28 mouse cellular contexts compared by ENCODE assay signal in the genomic region with DNA sequence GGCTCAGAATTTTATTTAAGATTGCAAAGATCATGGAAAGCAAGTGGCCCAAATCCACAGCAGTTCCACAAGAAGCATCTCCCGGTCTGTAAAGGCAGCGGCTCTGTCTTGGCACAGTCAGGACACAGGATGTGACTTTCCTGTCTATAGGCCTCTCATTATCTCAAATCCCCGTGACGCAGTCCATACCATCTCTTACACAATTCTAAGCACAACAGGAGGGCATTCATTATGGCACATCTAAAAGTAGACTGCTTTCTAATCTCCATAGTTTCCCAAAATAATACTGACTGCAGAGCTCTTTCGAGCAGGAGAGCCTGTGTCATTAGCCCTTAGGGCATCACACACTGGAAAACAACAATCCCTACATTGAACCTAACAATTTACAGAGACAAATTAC. TPM values are rescaled to one million over a fixed set of nuclear protein-coding genes. Genes with fewer than 3 reads are reported as not detected.
DNase-seq lines count a peak whose midpoint lies in the region; ATAC-seq and TF ChIP-seq lines count a peak whose summit lies in the region.
"Had no signal": no experiment of that assay in that cellular context is flagged by ENCODE, and none has a peak within 500 bp of the region (broad histone marks: within the 10 kb centered on the region; RNA-seq: fewer than 3 reads in every experiment).

No protein-coding gene starts in this region.

- TF ChIP-seq CTCF in bone marrow macrophage, adult 2 months (IDR thresholded peaks at IDR 0.05; ENCODE audit: low read depth, low read length): no peak

- ATAC-seq in heart, embryonic 15.5 days (replicated peaks; ENCODE audit: insufficient number of reproducible peaks, insufficient read depth, low FRiP score, low read depth): peak; percentile 60; the same call in 1 of the 2 replicates
- ATAC-seq: forebrain, embryonic 16.5 days; hindbrain, postnatal 0 days; intestine, embryonic 16.5 days; midbrain, embryonic 13.5 days had no signal

- no peak for TF ChIP-seq POLR2A in bone marrow macrophage, adult 2 months (IDR thresholded peaks at IDR 0.05; ENCODE audit: borderline replicate concordance, low read depth, low read length)

- no peak overlapping the region for H3K9ac ChIP-seq in heart, embryonic 15.5 days
- H3K9ac ChIP-seq: embryonic facial prominence, embryonic 13.5 days; hindbrain, embryonic 12.5 days; limb, embryonic 12.5 days; midbrain, embryonic 13.5 days had no signal

- 0 out of 2 replicates have a peak overlapping the region, but pooled peaks have one; percentile 7 for H3K4me2 ChIP-seq in heart, embryonic 15.5 days
- H3K4me2 ChIP-seq: embryonic facial prominence, embryonic 13.5 days; hindbrain, embryonic 12.5 days; limb, embryonic 12.5 days; midbrain, embryonic 13.5 days had no signal

- intact Hi-C loops in heart, postnatal 14 days (cut with DNase I): no loop called here
- intact Hi-C loops in gastrocnemius, postnatal 14 days (cut with DNase I; ENCODE audit: low total_unique reads): no loop called here

- peak overlapping the region; percentile 73; the same call in 1 of the 2 replicates for H3K27ac ChIP-seq in heart, embryonic 10.5 days
- H3K27ac ChIP-seq in heart, embryonic 15.5 days: peak overlapping the region; percentile 78
- H3K27ac ChIP-seq in bone marrow macrophage, adult 2 months (ENCODE audit: insufficient read depth, low read depth, low read length): peak overlapping the region; percentile 55
- H3K27ac ChIP-seq: embryonic facial prominence, embryonic 13.5 days; hindbrain, embryonic 12.5 days; hindbrain, postnatal 0 days; limb, embryonic 12.5 days; midbrain, embryonic 13.5 days had no signal

- no peaks in the 10 kb centered on the region for H3K9me3 ChIP-seq in heart, embryonic 10.5 days
- no peaks in the 10 kb centered on the region for H3K9me3 ChIP-seq in heart, embryonic 15.5 days (replicated peaks)
- H3K9me3 ChIP-seq: embryonic facial prominence, embryonic 13.5 days; hindbrain, embryonic 12.5 days; limb, embryonic 12.5 days had no signal

- peaks cover 14% of the 10 kb centered on the region; the same call in 1 of the 2 replicates for H3K4me1 ChIP-seq in heart, embryonic 10.5 days
- peaks cover 16% of the 10 kb centered on the region for H3K4me1 ChIP-seq in heart, embryonic 15.5 days (replicated peaks)
- H3K4me1 ChIP-seq in bone marrow macrophage, adult 2 months (ENCODE audit: control insufficient read depth, insufficient read depth, low read length): peaks cover 37% of the 10 kb centered on the region
- H3K4me1 ChIP-seq: embryonic facial prominence, embryonic 13.5 days; hindbrain, embryonic 12.5 days; limb, embryonic 12.5 days; midbrain, embryonic 13.5 days had no signal

- H3K27me3 ChIP-seq in heart, embryonic 10.5 days (ENCODE audit: insufficient read depth, poor library complexity, severe bottlenecking): no peaks in the 10 kb centered on the region
- H3K27me3 ChIP-seq in heart, embryonic 15.5 days: no peaks in the 10 kb centered on the region
- H3K27me3 ChIP-seq: embryonic facial prominence, embryonic 13.5 days; hindbrain, embryonic 12.5 days; limb, embryonic 12.5 days; megakaryocyte, embryonic 14.5 days; midbrain, embryonic 13.5 days had no signal

- 0 out of 2 replicates have a peak, but pooled peaks cover 12% of the 10 kb centered on the region for H3K36me3 ChIP-seq in heart, embryonic 10.5 days
- no peaks in the 10 kb centered on the region for H3K36me3 ChIP-seq in heart, embryonic 15.5 days
- H3K36me3 ChIP-seq: hindbrain, embryonic 12.5 days; limb, embryonic 12.5 days had no signal

- WGBS in heart, embryonic 10.5 days: 26% methylated on average over 5 of the region's 5 CpGs
- WGBS in heart, embryonic 15.5 days: 22% methylated on average over 5 of the region's 5 CpGs

- DNase-seq in heart, embryonic 10.5 days (ENCODE audit: low spot score): no peak
- DNase-seq in heart, postnatal 14 days: no peak
- DNase-seq in heart, postnatal 4 days: no peak
- peak; percentile 66 for DNase-seq in brain, adult 2 months (ENCODE audit: low read depth, low spot score)
- DNase-seq in gastrocnemius, postnatal 14 days: no peak
- DNase-seq: adrenal gland, adult 2 months; adrenal gland, postnatal 36 days; B cell, adult 2 months; cerebellum, adult 9-11 months; embryo, embryonic 11 days; gastrocnemius, postnatal 10 days; kidney, adult 8-10 months; kidney, postnatal 10 days; lung, postnatal 36 days; retina, postnatal 1 day; right cerebral cortex, postnatal 14 days; thymus, postnatal 4 days had no signal

- no peak overlapping the region for H3K4me3 ChIP-seq in heart, embryonic 10.5 days
- no peak overlapping the region for H3K4me3 ChIP-seq in heart, embryonic 15.5 days
- H3K4me3 ChIP-seq in bone marrow macrophage, adult 2 months (ENCODE audit: insufficient read depth, low read length): no peak overlapping the region
- H3K4me3 ChIP-seq: embryonic facial prominence, embryonic 13.5 days; erythroblast, embryonic 14.5 days; hindbrain, embryonic 12.5 days; limb, embryonic 12.5 days; megakaryocyte, embryonic 14.5 days; midbrain, embryonic 13.5 days had no signal

RNA-seq across cellular contexts. Expression of gene Plekho1, which starts 17.0 kb away (rescaled TPM):
- polyA plus RNA-seq in heart, embryonic 10.5 days (2016; fragmentation: Nextera tagmentation; extraction: Ambion mirVana): 75.1 and 88.2 TPM in 2 replicates
- 10 to 100 TPM; 92.3 to 93.0 TPM for total RNA-seq in heart, postnatal 14 days (2021)
- polyA plus RNA-seq in heart, embryonic 15.5 days (2015; fragmentation: Nextera tagmentation; extraction: Ambion mirVana): 64.3 and 69.6 TPM in 2 replicates
- total RNA-seq in heart, postnatal 4 days (2021): 100 to 1,000 TPM; 141 to 164 TPM
- 298 and 305 TPM in 2 replicates for polyA plus RNA-seq in bone marrow macrophage, adult 2 months (2012; ENCODE audit: insufficient read depth, insufficient read length, missing spikeins)
- total RNA-seq in gastrocnemius, postnatal 14 days (2021): 10 to 100 TPM; 30.0 to 50.8 TPM

RNA-seq across cellular contexts. Expression of gene Vps45, which starts 45.5 kb away (rescaled TPM):
- polyA plus RNA-seq in heart, embryonic 10.5 days (2016; fragmentation: Nextera tagmentation; extraction: Ambion mirVana): 26.1 and 30.6 TPM in 2 replicates
- 10 to 100 TPM; 27.7 to 29.7 TPM for total RNA-seq in heart, postnatal 14 days (2021)
- polyA plus RNA-seq in heart, embryonic 15.5 days (2015; fragmentation: Nextera tagmentation; extraction: Ambion mirVana): 38.3 and 40.2 TPM in 2 replicates
- 10 to 100 TPM; 33.7 to 34.5 TPM for total RNA-seq in heart, postnatal 4 days (2021)
- 18.6 and 22.9 TPM in 2 replicates for polyA plus RNA-seq in bone marrow macrophage, adult 2 months (2012; ENCODE audit: insufficient read depth, insufficient read length, missing spikeins)
- 10 to 100 TPM; 21.4 to 23.6 TPM for total RNA-seq in gastrocnemius, postnatal 14 days (2021)
